Comparison of ENCODE assay signal across 25 mouse cellular contexts in genomic region chr13:117892076-117892475, GRCm38 (mm10).
"Had no signal": no experiment of that assay in that cellular context is flagged by ENCODE, and none has a peak within 500 bp of the region (broad histone marks: within the 10 kb centered on the region; RNA-seq: fewer than 3 reads in every experiment).

No protein-coding gene starts in this region.

- H3K27ac ChIP-seq: gastrocnemius, adult 2 months; heart, adult 2 months; hindbrain, embryonic 10.5 days; hindbrain, embryonic 12.5 days; hindbrain, embryonic 14.5 days; intestine, embryonic 15.5 days; layer of hippocampus, adult 2 months; left cerebral cortex, adult 2 months; limb, embryonic 10.5 days; limb, embryonic 12.5 days; liver, embryonic 13.5 days; liver, embryonic 15.5 days had no signal

- H3K4me1 ChIP-seq: hindbrain, embryonic 10.5 days; hindbrain, embryonic 12.5 days; intestine, embryonic 15.5 days; limb, embryonic 10.5 days; limb, embryonic 12.5 days; liver, embryonic 13.5 days; liver, embryonic 15.5 days had no signal

- H3K4me2 ChIP-seq: heart, embryonic 11.5 days; hindbrain, embryonic 12.5 days; hindbrain, embryonic 14.5 days; intestine, embryonic 15.5 days; limb, embryonic 12.5 days; liver, embryonic 11.5 days; liver, embryonic 13.5 days; liver, embryonic 15.5 days had no signal

- H3K27me3 ChIP-seq: hindbrain, embryonic 12.5 days; intestine, embryonic 15.5 days; limb, embryonic 12.5 days; liver, embryonic 13.5 days; liver, embryonic 15.5 days had no signal

- DNase-seq: gastrocnemius, adult 2 months; gastrocnemius, postnatal 10 days; gastrocnemius, postnatal 25 days; heart, adult 2 months; heart, postnatal 10 days; heart, postnatal 4 days; kidney, adult 9 months; kidney, postnatal 25 days; liver; liver, embryonic 13.5 days; liver, postnatal 0 days had no signal

- H3K9me3 ChIP-seq: hindbrain, embryonic 10.5 days; hindbrain, embryonic 12.5 days; intestine, embryonic 15.5 days; limb, embryonic 10.5 days; limb, embryonic 12.5 days; liver, embryonic 13.5 days; liver, embryonic 15.5 days had no signal

- H3K4me3 ChIP-seq: gastrocnemius, adult 2 months; heart, adult 2 months; hindbrain, embryonic 10.5 days; hindbrain, embryonic 12.5 days; intestine, embryonic 15.5 days; layer of hippocampus, adult 2 months; left cerebral cortex, adult 2 months; limb, embryonic 10.5 days; limb, embryonic 12.5 days; liver, embryonic 13.5 days; liver, embryonic 15.5 days had no signal

- H3K36me3 ChIP-seq: hindbrain, embryonic 10.5 days; hindbrain, embryonic 12.5 days; intestine, embryonic 15.5 days; limb, embryonic 10.5 days; limb, embryonic 12.5 days; liver, embryonic 13.5 days; liver, embryonic 15.5 days had no signal

- H3K9ac ChIP-seq: hindbrain, embryonic 12.5 days; hindbrain, embryonic 14.5 days; intestine, embryonic 15.5 days; limb, embryonic 12.5 days; liver, embryonic 13.5 days; liver, embryonic 15.5 days; liver, postnatal 0 days had no signal

- ATAC-seq: hindbrain, embryonic 16.5 days; inflammation-experienced regulatory T-cells, adult 6 months; intestine, embryonic 15.5 days; intestine, postnatal 0 days; liver, postnatal 0 days had no signal
